Mouse (Mus musculus) spleen, adult 12 weeks (tissue): ENCODE measurements around the gene Tmem217.

Source experiments
- DNase-seq: peaks from one replicate; pipeline ENCODE4 v3.0.0; 2022; ENCODE audit warnings: low spot score

Tmem217 gene

DNA sequence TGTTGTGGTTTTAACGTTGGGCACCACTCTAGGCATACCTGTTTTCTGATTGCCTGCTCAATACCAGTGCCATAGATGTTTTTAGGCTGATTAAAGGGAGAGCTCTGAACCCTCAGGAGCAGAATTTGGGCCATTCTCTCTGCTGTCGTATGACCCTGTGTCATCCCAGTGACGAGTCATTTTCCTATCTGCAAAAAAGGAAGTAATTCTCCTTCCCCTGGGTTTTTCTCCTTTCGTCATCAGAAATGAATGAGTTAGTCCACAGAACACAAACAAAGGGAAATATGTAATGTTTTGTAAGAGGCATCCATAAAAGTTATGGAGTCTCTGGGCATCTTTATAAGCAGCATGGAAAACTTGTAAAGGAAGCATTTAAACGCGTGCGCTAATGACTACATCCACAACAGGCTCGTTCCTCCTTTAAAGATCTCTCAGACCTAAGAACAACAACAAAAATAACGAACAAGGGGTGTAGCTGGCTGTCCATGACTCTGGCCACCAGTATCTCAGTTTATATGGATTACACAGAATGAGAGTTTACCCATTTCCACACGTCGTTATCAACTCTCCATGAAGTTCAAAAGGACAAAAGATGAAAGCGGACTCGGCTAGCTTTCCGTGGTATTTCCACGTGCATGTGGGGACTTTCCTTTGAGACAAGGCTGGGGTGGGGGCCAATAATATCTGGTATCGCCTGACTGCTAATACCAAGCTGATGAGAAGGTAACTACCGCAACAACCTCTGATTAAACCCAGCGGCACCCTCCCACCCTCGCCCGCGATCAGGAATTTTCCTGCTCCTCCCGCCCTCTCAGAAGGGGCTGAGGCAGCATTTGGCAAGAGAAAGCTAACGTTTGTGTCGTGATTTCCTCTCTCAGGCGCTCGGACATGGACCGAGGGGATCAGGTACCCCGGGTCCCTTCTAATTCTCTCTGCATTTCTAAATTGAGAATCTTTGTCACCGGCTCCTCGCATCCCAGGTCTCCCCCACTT lies 62.9 kb downstream of the Tmem217 start:
- DNase-seq = no peak

DNA sequence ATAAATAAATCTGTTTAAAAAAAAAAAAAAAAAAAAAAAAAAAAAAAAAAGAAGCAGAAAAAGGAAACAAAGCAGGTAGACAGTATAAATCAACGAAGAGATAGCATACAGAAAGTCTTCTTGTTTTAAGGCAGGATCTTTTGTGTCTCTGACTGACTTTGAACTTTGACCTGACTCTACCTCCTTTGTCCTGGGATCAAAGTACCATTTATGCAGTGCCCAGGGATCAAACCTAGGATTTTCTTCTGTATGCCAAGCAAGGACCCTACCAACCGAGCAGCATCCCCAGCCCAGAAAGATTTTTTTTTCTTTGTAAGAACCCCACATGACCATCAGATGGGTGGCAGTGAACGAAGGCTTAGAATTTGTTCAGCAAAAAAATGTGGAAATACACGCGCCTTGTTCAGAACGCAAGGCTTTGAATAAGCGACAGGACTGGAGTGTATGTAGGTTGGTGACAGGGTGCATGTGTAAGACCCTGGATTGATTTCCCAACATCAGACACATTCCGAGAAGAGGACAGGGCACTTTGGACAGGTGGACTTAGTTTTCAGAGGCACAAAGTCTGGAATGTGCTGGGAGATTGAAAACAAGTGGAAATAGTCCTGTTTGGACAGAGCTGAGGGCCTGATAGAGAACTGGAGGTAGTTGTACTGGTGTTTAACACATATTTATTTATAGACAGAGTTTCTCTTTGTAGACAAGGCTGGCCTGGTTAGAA lies 63.8 kb downstream of the Tmem217 start:
- no peak for DNase-seq

DNA sequence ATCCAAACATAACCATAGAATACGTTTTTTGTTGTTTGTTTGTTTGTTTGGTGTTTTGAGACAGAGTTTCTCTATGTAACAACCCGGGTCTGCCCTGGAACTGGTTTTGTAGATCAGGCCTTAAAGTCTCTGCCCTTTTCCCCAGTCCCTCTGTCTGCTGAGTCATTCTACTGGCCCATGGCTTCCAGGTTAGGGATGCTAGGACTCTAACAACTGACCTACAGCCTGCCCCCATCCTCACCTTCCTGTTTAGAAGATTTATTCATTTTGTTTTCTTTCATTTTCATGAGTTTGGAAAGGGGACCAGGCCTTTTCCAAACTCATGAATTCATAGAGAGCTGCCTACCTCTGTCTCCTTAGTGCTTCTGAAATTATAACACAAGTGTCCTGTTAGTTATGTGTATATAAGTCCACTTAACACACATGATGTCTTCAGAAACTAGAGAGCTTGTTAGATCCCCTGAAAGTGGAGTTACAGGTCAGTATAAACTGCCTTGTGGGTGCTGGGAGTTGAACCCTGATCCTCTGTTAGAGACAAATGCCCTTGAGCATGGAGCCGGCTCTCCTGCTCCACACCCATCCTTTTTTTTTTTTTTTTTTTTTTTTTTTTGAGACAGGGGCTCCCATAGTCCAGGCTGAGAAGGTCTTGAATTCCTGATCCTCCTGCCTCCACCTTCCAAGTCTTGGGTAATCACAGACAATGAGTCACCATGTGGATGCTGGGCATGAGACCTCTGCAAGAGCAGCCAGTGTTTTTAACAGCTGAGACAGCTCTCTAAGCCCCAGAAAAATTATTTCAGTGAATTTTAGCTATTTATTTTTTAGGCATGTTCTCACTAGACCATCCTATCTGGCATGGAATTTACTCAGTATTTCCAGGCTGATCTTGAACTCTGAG lies 66.6 kb downstream of the Tmem217 start:
- no peak for DNase-seq

DNA sequence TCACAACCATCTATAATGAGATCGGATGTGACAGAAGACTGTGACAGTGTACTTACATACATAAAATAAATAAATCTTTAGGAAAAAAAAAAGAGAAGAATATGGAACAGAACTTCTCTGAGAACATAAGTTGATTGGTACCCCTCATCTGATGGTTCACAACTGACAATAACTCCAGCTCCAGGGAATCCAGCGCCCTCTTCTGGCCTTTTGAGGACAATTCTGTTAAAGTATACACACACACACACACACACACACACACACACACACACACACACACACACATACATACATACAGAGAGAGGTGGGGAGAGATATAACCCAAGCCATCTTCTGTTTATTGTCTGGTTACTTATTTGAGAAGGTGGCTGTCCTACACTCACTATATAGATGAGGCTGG lies 67.8 kb downstream of the Tmem217 start:
- no peak for DNase-seq

DNA sequence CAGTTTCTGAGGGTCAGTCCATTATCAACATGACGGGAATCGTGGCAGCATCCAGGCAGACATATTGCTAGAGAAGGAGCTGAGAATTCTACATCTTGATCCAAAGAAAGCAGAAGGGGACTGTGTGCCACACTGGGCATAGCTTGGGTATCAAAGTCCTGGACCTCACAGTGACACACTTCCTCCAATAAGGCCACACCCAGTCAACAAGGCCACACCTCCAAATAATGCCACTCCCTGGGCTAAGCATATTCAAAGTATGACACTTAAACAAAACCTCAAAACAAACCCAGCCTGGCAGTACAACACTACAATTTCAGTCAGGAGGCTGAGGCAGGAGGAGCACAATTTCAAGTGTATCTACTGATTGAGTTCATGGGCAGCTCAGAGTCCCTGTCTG lies 68.9 kb downstream of the Tmem217 start:
- no peak for DNase-seq

DNA sequence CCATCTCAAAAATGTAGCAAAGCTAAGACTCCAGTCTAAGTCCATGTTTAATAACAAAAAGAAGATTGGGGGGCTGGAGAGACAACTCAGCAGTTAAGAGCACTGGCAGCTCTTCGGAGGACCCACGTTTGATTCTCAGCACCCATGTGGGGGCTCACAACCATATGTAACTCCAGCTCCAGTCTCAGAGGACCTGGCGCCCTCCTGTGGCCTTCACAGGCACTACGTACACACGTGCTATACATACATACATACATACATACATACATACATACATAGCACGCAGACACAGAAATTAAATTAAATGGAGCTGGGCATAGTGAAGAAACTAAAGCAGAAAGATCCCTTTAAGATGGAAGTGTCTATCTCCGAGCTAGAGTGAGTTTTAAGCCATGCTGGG lies 69.6 kb downstream of the Tmem217 start:
- DNase-seq = no peak

DNA sequence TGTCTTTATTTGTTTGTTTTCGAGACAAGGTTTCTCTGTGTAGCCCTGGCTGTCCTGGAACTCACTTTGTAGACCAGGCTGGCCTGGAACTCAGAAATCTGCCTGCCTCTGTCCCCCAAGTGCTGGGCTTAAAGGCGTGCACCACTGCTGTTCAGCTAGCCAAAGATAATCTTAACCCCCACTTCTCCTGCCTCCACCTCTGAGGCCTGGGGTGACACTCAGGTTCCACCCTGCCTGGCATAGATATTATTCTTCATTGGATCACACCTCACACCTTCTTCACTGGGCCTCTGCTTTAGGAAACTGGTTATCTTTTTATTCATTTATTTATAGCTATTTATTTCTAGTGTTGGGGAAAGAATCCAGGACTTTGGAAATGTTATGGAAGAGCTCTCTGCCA lies 71.9 kb downstream of the Tmem217 start:
- DNase-seq = no peak

DNA sequence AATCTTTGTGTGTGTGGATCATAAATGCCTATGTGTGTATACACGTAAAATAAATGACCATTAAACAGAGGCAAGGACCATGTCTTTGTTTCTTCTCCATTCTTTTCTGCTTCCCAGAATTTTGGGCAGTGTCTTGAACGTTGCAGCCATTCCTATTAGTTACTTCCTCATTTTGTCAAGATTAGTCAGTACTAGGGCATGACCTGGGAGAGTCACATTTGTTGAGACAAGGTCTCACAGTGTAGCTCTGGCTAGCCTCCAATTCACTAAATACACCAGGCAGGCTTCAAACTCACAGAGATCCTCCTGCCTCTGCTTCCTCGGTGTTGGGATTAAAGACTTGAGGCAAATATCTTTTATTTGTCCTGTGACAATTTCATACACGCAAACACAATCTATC lies 73.9 kb downstream of the Tmem217 start:
- no peak for DNase-seq

DNA sequence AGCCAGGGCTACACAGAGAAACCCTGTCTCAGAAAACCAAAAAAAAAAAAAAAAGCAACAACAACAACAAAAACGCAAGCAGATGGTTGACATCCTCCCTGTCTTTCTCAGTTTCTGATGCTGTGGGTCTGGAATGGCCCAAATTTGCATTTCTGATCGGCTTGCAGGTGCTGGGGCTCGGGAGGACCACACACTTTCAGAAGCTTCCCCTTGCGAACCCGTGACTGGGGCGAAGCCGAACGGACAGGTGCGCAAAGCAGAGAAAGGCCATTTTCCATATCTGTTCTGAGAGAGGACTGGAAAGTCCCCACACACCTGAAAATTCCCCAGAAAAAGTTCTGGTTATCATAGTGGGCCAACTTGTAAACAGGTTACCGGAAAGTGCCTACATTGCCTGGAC lies 74.8 kb downstream of the Tmem217 start:
- no peak for DNase-seq

DNA sequence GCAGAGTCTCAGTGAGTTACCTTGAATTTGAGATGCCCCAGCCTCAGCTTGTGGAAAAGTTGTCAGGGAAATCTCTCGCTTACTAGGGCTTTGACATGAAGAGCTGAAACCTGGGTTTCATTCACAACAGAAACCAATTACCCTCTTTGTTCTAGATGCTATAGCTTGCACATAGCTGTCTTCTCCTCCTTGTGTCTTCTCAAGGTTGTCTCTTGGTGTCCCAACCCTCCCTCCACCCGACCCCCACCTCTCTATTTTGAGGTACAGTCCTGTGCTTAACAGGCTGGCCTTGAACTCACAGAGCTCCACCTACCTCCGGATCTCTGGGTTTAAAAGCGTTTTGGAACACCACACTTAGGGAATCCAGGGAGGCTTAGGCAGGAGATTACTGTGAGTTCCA lies 75.7 kb downstream of the Tmem217 start:
- DNase-seq = no peak
